Mouse (Mus musculus): ENCODE data around the gene Olfr912.

- TF ChIP-seq CTCF (IDR thresholded peaks at IDR 0.05; ENCODE audit: control insufficient read depth, insufficient read depth, insufficient replicate concordance, low read depth, low read length): no peak
- no peak for TF ChIP-seq POLR2A (IDR thresholded peaks at IDR 0.05; ENCODE audit: control insufficient read depth, low read depth, low read length)
These were observed 24.8 kb downstream of the Olfr912 start, which contains the start of gene Olfr914 for GRCm38 (mm10) chr9:38604802-38605201.
